Mouse (Mus musculus): Measurements from ENCODE around the gene Gm45711.
A peak's percentile ranks its signal among the peaks of the same experiment; 100 is the strongest.
"Not testable (repeated sequence)": the region's sequence is repeated elsewhere in the genome, so short reads cannot be mapped to it uniquely, and the experiment has no call there.

The Gm45711 gene

DNA sequence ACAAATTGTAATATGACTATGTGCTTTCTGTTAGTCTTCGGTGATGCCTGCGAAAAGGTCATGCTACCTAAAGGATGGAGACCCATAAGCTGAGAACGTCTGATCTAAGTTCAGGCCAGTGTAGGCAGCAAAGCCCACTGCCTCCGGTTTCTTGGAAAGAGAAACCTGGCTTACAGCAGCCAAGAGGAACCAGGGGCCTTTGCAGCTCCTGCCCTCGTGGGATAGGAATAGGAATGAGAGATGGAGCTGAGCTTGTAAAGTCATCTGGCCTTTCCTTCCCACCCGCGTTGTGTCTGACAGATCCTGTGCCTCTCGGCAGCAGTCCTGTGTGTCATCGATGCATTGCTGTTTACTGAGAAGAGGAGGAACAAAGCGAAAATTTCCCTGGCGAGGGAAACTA, 11.4 kb upstream of the Gm45711 start, which contains the start of gene Gm11020:
Gene Gm11020 (plus strand): TSS at position 301 of the 400 bp plus-strand sequence.
- not testable (repeated sequence) for DNase-seq (ENCODE audit: low spot score)

DNA sequence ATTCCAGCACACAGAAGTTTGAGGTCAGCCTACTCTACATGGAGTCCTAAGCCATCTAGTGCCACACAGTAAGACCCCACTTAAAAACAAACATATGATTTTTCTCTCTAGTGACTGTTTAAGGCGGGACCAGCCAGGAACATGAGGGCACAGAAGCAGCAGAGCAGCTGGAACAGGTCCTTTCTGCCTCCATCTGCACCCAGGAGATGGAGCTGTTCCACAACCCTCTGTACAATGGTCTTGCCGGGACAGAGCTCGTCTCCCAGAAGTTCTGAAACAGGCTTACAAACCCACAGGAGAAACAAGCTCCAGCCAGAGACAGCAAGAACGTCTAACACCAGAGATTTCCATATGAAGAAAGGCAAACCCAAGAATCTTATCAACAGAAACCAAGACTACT, 3.4 kb upstream of the Gm45711 start:
- DNase-seq (ENCODE audit: low spot score): no peak

DNA sequence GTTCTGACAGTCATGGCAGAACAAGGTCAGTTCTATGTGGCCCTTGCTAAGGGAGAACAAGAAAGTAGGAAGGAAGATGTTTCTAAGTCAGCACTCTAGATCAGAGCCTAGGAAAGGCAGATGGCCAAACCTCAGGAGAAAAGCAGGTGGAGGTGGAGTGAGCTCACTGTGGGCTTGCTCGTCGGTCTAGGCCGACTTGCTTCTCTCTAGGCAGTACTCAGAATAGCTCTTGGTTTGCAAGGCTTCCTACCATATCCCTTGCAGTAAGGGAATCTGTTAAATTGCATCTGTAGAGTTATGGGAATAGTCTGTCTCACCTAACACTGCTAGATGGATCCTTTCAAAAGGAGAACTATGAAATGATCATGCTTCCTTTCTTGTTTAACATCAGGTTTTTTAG, 2.1 kb upstream of the Gm45711 start:
- not testable (repeated sequence) for DNase-seq (ENCODE audit: low spot score)

DNA sequence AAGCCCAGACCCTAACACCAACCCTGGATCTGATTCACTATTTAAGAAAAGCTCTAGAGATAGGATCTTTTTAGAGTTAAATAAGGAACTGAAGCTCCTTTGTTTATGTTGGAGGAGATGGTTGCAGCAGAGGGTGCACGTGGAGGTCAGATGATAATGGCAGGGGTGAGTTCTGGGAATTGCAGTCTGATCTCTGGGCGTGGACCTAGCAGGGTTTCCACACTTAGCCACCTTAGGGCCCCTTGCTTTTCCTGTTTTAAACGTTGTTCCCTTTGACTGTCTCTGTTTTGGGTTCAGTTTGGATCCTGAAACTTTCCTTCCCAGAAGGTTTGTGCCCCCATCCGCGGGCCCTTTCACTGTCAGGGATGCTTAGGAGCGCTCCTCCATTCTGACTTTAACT, 1.5 kb downstream of the Gm45711 start:
- not testable (repeated sequence) for DNase-seq (ENCODE audit: low spot score)

DNA sequence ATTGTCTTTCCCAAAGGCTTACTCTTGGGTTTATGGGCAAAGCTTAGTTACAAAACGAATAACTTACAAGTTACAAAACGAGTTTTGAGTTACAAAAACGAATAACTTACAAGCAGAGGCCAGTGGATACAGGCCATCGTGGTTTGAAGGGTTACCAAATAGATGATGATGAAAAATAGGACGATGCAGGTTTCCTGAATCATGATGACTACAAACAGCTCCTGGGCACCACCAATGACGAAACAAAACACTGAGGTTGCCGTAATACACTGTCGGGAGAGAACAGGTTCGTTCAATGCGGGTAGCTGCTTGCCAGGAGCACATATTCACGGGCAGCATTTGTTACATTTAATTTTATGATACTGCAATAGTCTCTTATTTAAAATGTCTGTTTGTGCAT, 4.9 kb downstream of the Gm45711 start:
- DNase-seq (ENCODE audit: low spot score): no peak

DNA sequence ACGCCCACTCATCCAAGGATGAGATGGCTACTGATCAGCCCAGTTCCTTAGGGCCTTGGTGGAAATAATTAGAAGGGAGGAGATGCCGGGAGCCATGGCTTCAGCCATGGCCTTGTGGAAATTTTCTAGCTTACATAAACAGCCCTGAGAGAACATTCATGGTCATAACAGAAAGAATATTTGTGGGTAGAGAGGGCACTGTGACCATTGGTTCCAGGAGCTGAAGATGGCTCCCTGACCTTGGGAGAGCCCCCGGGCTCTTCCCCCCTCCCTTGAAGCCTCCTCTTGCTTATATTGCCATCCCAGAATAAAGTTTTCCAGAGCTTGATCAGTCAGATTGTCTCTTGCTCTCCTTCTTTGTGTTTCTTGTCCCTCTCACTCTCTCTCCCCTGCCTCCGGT, 7.3 kb downstream of the Gm45711 start:
- DNase-seq (ENCODE audit: low spot score): not testable (repeated sequence)

DNA sequence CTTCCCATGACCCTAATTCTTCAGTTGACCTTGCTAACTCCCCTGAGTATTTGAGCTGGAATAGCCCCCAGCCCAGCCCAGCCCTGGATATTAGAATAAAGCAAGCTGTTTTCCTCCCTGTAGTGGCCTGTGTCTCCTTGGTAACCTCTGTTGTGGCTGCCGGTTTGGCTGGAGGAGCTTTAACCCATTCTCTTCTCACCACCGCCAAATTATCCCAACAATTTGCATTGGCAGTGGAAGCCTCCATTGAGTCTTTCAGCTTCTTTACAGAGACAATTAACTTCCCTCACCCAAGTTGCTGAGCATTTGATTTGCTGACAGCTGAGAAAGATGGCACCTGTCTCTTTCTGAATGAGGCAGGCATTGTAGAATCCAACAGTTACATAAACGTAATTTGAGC, 8.3 kb downstream of the Gm45711 start:
- not testable (repeated sequence) for DNase-seq (ENCODE audit: low spot score)

DNA sequence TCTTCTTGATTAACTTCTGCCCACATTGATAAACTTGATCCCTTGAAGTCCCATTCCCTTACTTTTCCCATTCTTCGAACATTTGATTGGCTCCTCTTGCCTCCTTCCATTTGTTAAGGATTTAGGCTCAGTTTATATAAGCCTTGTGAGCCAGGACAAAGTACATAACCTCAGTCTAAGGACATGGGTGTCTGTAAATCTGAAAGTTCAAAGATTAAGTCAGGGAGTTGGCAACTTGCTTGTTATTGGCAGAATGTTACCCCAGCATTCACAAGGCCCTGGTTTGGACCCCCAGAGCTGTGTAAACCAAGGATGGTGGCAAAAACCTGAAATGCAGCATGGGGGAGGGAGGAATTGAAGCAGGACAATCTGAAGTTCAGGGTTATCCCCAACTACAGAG, 15.5 kb downstream of the Gm45711 start:
- no peak for DNase-seq (ENCODE audit: low spot score)

DNA sequence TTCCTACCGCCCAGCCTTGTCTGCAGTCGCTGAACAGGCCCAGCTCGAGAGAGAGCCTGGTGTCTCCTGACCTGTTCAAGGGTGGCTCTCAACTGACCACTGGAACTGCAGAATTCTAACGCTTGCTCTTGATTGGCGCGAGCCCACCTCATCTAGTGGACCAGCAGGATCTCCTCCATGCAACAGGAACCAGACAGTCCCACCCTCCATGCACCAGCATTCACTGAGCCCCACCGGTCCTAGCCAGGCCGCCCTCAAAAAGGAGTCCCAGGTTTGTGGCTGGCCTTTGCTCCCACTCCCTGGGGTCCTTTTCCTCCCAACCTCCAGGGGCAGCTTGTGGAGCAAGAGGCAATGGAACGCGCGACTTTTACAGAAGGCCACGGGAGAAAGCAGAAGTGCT, 16.8 kb downstream of the Gm45711 start, which contains the start of gene Cmtm2a:
Gene Cmtm2a (minus strand): TSS at position 101 of the 400 bp plus-strand sequence.
- not testable (repeated sequence) for DNase-seq (ENCODE audit: low spot score)

DNA sequence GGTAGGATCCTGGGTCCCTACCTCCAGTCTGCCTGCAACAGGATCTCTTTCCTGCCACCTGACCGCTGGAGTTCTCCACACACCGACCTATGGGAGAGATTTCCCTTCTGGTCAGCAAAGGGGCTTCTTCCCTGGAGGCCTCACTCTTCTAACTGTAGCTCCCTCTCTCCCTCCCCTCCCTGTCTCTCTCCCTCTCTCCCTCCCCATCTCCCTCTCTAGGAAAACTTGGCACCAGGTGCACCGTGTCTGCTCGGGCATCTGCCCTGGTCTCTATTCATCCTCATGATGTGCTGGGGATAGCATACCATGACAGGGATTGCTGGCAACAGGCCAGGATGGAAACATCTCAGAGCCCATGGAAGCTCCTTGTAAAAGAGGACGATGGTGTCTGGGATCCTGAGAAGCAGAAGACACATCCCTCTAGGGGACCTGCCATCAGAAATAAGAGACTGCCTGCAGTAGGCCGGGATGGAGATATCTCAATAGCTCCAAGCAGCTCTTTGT, 40.9 kb downstream of the Gm45711 start:
- DNase-seq (ENCODE audit: low spot score): no peak

DNA sequence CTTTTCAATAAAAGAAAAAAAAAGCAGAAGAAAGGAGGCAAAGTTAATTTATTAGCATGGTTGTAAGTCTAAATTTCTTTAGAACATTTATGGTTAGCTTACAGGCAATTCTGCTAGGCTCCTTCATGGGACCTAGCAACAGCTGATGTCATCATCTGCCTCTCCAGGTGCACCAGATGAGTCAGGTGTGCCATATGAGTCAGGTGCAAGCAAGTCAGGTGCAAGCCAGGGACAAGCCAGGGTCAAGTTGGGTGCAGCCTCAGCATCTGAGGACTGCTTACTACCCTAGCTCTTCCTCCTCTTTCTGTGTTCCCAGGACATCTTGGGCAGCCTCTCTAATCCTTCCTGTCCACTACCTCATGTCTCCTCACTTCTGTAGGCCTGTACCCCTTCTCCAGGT, 41.5 kb downstream of the Gm45711 start:
- no peak for DNase-seq (ENCODE audit: low spot score)

DNA sequence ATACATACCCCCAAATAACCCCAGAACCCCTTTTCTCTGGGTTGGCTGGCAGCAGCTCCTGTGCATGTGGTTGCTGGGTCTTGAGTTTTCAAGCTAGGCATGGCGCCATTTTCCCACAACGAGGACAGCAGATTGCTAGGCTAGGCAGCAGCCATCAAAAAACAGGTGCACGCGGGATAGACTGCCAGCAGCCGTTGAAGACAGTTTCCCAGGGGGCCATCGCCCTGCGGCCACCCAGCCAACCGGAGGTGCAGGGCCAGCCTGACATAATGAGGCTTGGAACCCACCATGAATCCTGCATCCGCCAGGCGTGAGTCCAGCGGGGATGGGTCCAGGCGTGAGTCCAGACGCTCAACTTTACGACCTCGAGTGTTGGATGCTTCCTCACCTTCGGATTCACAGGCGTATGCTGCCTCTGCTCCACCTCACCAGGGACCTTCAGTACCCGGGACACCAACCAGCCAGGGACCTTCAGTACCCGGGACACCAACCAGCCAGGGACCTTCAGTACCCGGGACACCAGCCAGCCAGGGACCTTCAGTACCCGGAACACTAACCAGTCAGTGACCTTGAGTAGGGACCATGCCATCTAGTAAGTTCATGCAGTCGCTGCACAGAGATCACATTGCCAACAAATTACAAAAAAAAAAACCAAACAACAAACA, 45.5 kb downstream of the Gm45711 start:
- DNase-seq (ENCODE audit: low spot score): not testable (repeated sequence)

DNA sequence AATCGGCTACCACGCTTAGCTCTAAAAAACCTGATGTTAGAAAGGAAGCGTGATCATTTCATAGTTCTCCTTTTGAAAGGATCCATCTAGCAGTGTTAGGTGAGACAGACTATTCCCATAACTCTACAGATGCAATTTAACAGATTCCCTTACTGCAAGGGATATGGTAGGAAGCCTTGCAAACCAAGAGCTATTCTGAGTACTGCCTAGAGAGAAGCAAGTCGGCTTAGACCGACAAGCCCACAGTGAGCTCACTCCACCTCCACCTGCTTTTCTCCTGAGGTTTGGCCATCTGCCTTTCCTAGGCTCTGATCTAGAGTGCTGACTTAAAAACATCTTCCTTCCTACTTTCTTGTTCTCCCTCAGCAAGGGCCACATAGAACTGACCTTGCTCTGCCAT, 48.1 kb downstream of the Gm45711 start:
- not testable (repeated sequence) for DNase-seq (ENCODE audit: low spot score)

DNA sequence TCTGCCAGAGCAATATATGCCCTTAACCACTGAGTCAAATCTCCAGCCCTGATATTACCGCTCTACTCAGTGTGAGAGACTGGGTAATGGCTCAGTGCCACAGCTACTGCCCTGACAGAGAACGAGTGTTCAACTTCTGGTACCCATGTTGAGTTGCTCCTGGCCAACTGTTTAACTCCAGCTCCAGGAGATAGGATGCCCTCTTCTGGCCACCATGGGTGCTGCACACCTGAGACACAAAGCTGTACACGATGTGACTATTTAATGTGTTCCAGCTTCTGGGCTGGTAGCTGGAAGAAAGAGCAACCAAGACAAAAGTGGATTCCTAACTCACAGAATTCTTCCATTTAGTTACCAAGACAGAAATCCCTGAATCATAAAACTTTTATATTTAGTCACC, 56.9 kb downstream of the Gm45711 start:
- no peak for DNase-seq (ENCODE audit: low spot score)

DNA sequence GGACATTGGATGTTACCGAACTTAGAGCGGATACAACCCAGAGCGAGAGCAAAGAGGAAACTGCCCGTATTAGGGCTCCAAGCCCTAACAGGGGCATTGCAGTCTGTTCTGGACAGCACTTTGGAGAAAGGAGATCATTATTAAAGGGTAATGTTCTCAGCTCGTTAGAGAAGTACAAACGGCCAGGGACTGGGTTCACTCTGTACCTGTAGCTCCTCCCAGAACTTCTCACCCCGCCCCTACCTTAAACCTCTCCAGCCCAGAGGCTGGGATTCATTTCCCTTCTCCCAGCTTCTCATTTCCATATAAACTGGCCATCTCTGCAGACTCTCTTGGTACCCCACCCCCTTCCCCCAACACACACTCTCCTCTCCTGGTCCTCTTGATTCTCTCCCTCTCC, 58.4 kb downstream of the Gm45711 start:
- DNase-seq (ENCODE audit: low spot score): no peak

DNA sequence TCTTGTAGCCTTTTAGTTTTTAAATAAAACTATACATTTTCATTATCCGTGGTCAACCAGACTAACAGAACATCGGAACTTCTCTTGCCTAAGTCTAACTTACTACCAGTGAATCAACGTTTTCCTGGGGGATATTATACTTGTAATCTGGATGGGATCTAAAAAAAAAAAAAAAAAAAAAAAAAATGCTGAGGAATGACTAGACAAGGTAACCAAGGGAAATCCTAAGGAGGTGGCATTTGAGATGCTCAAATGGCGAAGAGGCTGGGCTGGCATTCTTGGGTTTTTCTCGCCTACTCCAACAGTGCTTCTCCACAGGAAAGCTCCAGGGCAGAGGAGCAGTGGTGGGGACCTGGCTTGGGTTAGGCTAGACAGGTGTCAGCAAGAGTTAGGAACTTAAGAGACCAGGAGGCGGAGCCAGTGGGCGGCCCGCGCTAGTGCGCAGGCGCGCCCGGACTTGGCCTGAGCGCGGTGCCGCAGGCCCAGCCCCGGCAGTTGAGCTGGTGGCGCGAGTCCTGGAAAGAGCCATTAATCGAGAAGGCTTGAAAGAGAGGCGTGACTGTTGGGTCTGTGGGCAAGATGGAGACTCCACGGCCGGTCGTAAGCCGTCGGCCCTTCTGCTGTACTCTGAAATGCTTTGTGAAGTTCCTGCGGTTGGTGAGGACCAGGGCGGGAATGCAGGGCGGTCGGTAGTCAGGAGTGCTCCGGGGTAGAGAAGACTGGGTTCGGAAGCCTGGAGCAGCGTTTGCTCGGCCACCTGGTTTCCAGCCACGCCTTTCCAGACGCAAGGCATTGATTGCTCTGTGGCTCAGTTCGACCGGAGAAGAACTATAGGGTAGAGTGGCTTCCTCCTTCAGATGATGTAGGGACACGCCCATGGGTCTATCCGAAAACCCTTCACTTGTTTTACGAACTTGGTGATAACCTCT, 59.2 kb downstream of the Gm45711 start, which contains the start of gene Cklf:
Gene Cklf (plus strand): TSS at position 423 of the 929 bp plus-strand sequence.
- peak; percentile 29 for DNase-seq (ENCODE audit: low spot score)

DNA sequence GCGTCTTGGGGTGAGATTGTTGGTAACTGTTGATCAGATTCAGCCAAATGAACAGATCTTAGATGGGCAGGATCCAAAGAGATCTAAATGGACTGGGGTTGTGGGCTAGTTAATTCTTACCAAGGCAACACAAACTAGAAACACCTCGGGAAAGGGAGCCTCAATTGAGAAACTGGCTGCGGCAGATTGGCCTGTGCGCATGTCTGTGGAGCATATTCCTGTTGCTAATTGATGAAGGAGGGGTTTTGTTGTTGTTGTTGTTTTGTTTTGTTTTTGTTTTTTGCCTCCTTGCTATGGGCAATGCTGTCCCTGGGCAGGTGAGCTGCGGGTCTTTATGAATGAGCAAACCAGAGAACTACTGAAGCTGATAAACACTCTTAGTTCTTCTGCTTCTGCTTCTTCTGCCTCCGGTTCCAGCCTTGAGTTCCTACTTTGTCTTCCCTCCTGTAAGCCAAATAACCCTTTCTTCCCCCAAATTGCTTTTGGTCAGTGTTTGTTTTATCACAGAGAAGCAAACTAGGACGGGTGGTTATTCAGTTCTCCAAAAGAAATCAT, 60.4 kb downstream of the Gm45711 start:
- DNase-seq (ENCODE audit: low spot score): no peak

DNA sequence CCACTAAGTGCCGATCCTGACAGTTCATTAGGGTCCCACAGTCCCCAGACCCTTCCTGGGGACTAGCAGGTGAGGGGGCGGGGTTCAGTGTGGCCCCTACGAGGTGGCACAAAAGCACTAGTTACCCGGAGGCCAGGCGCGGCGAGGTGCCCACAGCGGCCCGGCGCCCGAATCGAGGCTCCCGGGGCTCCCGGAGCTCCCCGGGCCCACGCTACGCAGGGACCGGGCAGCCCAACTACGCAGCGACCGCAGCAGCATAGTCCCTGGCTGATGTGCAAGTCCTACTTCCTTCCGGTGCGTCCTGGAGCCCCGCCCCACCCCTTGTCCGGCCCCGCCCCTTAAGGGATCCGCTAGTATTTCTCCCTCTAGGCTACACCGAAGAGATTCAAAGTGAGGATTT, 61.6 kb downstream of the Gm45711 start, which contains the start of gene Tk2:
Gene Tk2 (minus strand): TSS at position 283 of the 400 bp plus-strand sequence.
- peak; percentile 31 for DNase-seq (ENCODE audit: low spot score)

DNA sequence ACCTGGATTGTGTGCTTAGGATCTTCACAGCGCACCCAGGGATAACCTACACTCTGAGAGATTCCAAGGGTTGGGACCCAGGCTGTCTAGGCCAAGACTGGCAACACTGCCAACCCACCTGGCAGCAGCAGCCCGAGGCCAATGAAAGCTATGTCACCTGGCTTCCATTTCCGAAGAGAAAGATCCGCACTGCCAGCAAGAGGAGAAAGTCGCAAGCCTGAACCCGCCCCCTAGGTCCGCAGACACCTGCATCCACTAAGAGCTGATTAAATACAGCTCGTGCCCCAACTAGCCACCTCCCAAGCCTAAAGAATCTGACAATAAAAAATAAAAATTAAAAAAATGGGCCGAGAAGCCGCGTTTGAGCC, 62.0 kb downstream of the Gm45711 start:
- DNase-seq (ENCODE audit: low spot score): no peak

DNA sequence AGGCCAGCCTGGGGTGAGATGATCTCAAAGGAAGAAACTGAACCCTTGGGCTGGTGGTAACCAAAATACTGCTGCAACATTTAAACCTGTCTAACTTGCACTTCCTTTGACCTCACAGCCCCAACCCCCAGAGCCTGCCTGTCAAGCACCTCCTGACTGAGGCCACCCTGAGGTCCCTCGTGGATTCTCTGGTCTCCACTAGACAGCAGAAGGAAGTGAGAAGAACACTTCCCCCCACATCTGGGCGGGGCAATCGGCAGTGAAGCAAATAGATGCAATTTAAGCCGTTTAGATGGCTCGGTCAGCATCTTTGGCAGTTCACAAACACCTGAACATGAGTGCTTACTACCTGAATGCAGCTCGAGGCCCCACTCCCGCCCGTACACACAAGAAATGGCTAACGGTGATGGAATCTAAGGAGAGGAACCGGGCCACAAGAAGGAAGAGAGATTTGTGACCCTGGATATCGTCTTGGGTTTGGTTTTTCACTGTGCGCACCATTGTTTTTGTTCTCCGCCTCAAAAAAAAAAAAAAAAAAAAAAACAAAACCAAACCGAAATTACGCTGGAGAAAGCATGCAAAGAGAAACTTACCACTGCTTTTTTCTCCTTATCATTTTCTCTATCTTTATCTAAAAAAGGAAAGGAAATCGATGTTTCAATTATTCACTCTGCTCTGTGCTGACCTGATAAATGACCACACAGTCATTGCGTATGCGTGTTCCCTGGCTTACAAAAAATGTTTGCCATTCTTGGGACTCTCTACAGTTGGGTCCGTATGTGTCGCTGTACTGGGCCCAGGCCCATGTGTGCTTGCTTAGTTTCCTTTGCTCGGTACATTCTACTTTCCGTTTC, 62.6 kb downstream of the Gm45711 start:
- no peak for DNase-seq (ENCODE audit: low spot score)

DNA sequence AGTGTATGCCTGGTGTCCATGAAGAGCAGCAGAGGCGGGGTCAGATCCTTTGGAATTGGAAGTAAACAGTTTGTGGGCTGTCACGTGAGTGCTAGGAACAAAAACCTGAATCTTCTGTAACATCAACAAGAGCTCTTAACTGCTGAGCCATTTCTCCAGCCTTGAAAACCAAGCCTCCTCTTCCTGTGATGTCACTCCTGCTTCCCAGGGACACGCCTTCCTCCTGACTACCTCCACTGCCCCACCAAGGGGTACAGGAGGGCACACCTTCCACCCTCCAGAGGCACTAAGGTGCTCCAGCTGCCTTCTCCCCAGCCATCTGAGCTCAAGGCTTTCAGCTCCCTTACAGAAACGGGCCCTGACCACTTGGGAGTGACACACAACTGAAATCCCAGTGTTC, 63.3 kb downstream of the Gm45711 start:
- no peak for DNase-seq (ENCODE audit: low spot score)

All from urinary bladder, postnatal 10 days (tissue).